Mouse (Mus musculus) lung, postnatal 10 days (tissue): Measurements from ENCODE around the gene Deup1.

Source experiments
- DNase-seq: peaks from one replicate; pipeline ENCODE4 v3.0.0; 2021

Deup1 gene

GRCm38 (mm10) chr9:15627785-15628287, at the start of gene Deup1:
Gene Deup1, minus strand, starts transcription at chr9:15627933.
- peak; percentile 39 for DNase-seq

GRCm38 (mm10) chr9:15672251-15672650, 44.5 kb upstream of the Deup1 start:
- no peak for DNase-seq

GRCm38 (mm10) chr9:15670002-15670527, 42.3 kb upstream of the Deup1 start:
- DNase-seq = peak; percentile 17

- no peak for DNase-seq
These were observed 41.7 kb upstream of the Deup1 start for GRCm38 (mm10) chr9:15669452-15669851.

GRCm38 (mm10) chr9:15664606-15665005, 36.9 kb upstream of the Deup1 start:
- DNase-seq = no peak

GRCm38 (mm10) chr9:15659069-15659468, 31.3 kb upstream of the Deup1 start:
- DNase-seq = no peak

- no peak for DNase-seq
These were observed 30.6 kb upstream of the Deup1 start for GRCm38 (mm10) chr9:15658236-15658785.

GRCm38 (mm10) chr9:15653036-15653435, 25.3 kb upstream of the Deup1 start:
- DNase-seq = no peak

GRCm38 (mm10) chr9:15649977-15650376, 22.2 kb upstream of the Deup1 start:
- DNase-seq = no peak

GRCm38 (mm10) chr9:15627384-15627783, 349 bp downstream of the Deup1 start:
- DNase-seq = no peak

- no peak for DNase-seq
These were observed 3.0 kb downstream of the Deup1 start for GRCm38 (mm10) chr9:15624739-15625138.

GRCm38 (mm10) chr9:15619767-15620166, 8.0 kb downstream of the Deup1 start:
- no peak for DNase-seq

GRCm38 (mm10) chr9:15619020-15619590, 8.6 kb downstream of the Deup1 start:
- DNase-seq = no peak

- DNase-seq = no peak
These were observed 10.7 kb downstream of the Deup1 start for GRCm38 (mm10) chr9:15617061-15617460.

- DNase-seq = no peak
These were observed 11.3 kb downstream of the Deup1 start for GRCm38 (mm10) chr9:15616471-15616870.

GRCm38 (mm10) chr9:15609280-15609930, 18.3 kb downstream of the Deup1 start:
- DNase-seq = no peak

GRCm38 (mm10) chr9:15607601-15608000, 20.1 kb downstream of the Deup1 start:
- no peak for DNase-seq

- DNase-seq = no peak
These were observed 24.6 kb downstream of the Deup1 start for GRCm38 (mm10) chr9:15603156-15603555.

- no peak for DNase-seq
These were observed 26.7 kb downstream of the Deup1 start for GRCm38 (mm10) chr9:15600859-15601540.

- DNase-seq = peak; percentile 9
These were observed 27.4 kb downstream of the Deup1 start for GRCm38 (mm10) chr9:15600156-15600858.

GRCm38 (mm10) chr9:15596598-15596997, 31.1 kb downstream of the Deup1 start:
- DNase-seq = no peak

- DNase-seq = no peak
These were observed 33.6 kb downstream of the Deup1 start for GRCm38 (mm10) chr9:15594148-15594547.
